Mouse (Mus musculus): ENCODE results near the gene Sdccag8. TPM values are rescaled to one million over a fixed set of nuclear protein-coding genes. Genes with fewer than 3 reads are reported as not detected.

Sdccag8 gene
- polyA plus RNA-seq, 1 experiment: 7.5 TPM

- Histone ChIP-seq H3K27ac (replicated peaks; ENCODE audit: low read depth, low read length) (no peak overlapping the region), H3K4me3 (ENCODE audit: insufficient read depth, low read depth, low read length) (no peak overlapping the region), H3K4me1 (ENCODE audit: control insufficient read depth, insufficient read depth, insufficient read length, low read length) (peaks cover 12% of the 10 kb centered on the region)
These were observed 7.5 kb downstream of the Sdccag8 start for GRCm38 (mm10) chr1:176821929-176822328.

DNA sequence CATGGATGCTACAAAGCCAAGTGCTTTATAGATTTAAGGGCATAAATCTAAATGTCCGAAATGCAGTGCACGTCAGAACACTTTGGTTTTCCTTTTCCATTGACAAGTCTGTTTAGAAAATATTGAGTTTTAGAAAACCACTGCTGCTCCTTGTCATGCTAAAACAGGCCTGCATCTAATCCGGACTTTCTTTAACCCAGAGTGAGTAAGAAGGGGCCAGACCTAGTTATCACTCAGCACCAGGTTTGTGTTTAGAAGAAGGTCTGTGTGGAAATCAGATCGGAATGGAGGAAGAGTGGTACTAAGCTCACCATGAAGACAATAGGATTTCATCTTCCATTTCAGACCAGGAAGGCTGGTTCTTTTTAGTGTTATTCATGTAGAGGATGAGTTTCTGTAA lies 8.5 kb downstream of the Sdccag8 start:
- no peak overlapping the region for H3K4me3 ChIP-seq (ENCODE audit: insufficient read depth, low read depth, low read length)
- no peak overlapping the region for H3K27ac ChIP-seq (replicated peaks; ENCODE audit: low read depth, low read length)
- H3K4me1 ChIP-seq (ENCODE audit: control insufficient read depth, insufficient read depth, insufficient read length, low read length): peaks cover 14% of the 10 kb centered on the region

DNA sequence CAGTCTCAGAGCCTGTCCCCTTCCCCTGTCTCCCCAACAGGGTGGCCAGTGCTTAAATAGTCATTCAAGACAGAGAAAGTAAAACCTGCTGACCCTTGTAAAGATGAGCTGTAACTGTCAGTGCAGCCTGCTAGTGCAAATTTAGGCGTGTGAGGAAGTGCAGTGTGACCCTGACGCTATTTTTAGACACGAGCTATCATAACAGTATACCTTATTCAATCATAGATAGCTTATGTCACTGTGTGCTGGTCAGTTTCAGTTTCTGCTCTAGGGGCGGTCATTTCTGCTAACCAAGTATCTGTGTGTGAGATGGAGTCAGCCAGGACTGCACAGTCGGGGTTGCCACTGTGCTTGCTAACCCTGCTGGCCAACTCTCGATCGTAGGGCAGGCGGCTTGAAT lies 9.4 kb downstream of the Sdccag8 start:
- peak overlapping the region; percentile 27; the same call in 1 of the 2 replicates for H3K27ac ChIP-seq (replicated peaks; ENCODE audit: low read depth, low read length)
- H3K4me1 ChIP-seq (ENCODE audit: control insufficient read depth, insufficient read depth, insufficient read length, low read length): peaks cover 12% of the 10 kb centered on the region
- no peak overlapping the region for H3K4me3 ChIP-seq (ENCODE audit: insufficient read depth, low read depth, low read length)

DNA sequence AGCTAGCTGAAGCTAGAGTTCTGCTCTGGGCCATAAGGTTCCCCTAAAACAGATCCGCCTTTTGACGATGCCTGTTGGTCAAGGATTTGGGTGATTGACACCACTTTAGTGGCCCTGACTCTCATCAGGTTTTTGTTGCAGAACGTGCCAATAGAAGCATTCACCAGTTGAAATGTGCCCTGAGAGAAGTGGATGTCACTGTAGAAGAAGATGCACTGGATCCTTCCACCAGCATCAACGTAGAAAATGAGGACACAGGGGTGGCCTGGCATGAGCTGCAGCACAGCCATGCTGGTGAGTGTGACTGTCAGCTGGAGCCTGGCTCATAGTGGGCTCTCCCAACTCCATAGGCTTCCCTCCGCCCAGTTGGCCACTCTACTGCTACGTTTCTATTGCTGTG lies 10.2 kb downstream of the Sdccag8 start:
- H3K4me3 ChIP-seq (ENCODE audit: insufficient read depth, low read depth, low read length): no peak overlapping the region
- no peak overlapping the region for H3K27ac ChIP-seq (replicated peaks; ENCODE audit: low read depth, low read length)
- H3K4me1 ChIP-seq (ENCODE audit: control insufficient read depth, insufficient read depth, insufficient read length, low read length): peaks cover 12% of the 10 kb centered on the region

GRCm38 (mm10) chr1:176825084-176825483 lies 10.6 kb downstream of the Sdccag8 start:
- Histone ChIP-seq H3K4me1 (ENCODE audit: control insufficient read depth, insufficient read depth, insufficient read length, low read length) (peaks cover 12% of the 10 kb centered on the region), H3K4me3 (ENCODE audit: insufficient read depth, low read depth, low read length) (no peak overlapping the region), H3K27ac (replicated peaks; ENCODE audit: low read depth, low read length) (no peak overlapping the region)

DNA sequence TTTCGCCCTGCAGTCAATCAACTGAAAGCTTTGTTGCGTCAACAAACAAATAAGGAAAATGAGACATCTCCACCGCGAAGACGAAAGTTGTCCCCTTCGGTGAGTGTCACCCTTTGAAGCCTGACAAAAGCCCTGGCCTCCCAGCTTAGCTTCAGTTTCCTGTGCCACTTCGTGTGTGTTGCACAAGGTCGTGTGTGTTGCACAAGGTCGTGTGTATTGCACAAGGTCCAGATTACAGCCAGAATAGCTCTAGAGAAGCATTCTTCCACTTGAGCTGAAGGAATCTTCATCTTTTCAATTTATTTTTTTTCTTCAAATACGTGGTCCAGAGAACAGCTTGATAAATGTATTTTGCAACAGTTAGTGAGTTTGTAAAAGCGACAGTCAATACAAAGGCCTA lies 11.7 kb downstream of the Sdccag8 start:
- H3K27ac ChIP-seq (replicated peaks; ENCODE audit: low read depth, low read length): peak overlapping the region; percentile 90
- peaks cover 12% of the 10 kb centered on the region for H3K4me1 ChIP-seq (ENCODE audit: control insufficient read depth, insufficient read depth, insufficient read length, low read length)
- H3K4me3 ChIP-seq (ENCODE audit: insufficient read depth, low read depth, low read length): no peak overlapping the region

DNA sequence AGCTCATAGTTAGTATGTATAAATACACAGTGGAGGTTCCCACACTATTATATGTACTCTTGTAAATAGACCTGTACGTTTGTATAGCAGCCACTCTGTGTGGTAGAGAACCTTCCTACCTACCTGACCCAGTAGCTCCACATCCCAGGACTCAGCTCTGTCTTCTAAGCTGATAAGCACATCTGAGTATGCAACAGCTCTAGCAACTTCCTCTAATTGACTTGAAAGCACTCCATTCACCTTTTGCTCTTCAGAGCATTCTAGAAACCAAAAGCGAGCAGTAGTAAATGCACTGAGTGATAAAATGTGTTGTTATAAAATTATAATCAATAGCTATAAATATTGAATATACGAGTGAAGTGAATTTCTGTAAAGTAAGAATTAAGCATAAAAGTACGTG lies 12.5 kb downstream of the Sdccag8 start:
- H3K4me1 ChIP-seq (ENCODE audit: control insufficient read depth, insufficient read depth, insufficient read length, low read length): peaks cover 12% of the 10 kb centered on the region
- H3K4me3 ChIP-seq (ENCODE audit: insufficient read depth, low read depth, low read length): no peak overlapping the region
- peak overlapping the region; percentile 78 for H3K27ac ChIP-seq (replicated peaks; ENCODE audit: low read depth, low read length)

- Histone ChIP-seq H3K4me1 (ENCODE audit: control insufficient read depth, insufficient read depth, insufficient read length, low read length) (peaks cover 12% of the 10 kb centered on the region), H3K4me3 (ENCODE audit: insufficient read depth, low read depth, low read length) (no peak overlapping the region), H3K27ac (replicated peaks; ENCODE audit: low read depth, low read length) (peak overlapping the region; percentile 78)
These were observed 12.9 kb downstream of the Sdccag8 start for GRCm38 (mm10) chr1:176827365-176827764.

GRCm38 (mm10) chr1:176827945-176828485 lies 13.6 kb downstream of the Sdccag8 start:
- Histone ChIP-seq H3K4me1 (ENCODE audit: control insufficient read depth, insufficient read depth, insufficient read length, low read length) (peaks cover 12% of the 10 kb centered on the region), H3K4me3 (ENCODE audit: insufficient read depth, low read depth, low read length) (no peak overlapping the region), H3K27ac (replicated peaks; ENCODE audit: low read depth, low read length) (peak overlapping the region; percentile 78)

DNA sequence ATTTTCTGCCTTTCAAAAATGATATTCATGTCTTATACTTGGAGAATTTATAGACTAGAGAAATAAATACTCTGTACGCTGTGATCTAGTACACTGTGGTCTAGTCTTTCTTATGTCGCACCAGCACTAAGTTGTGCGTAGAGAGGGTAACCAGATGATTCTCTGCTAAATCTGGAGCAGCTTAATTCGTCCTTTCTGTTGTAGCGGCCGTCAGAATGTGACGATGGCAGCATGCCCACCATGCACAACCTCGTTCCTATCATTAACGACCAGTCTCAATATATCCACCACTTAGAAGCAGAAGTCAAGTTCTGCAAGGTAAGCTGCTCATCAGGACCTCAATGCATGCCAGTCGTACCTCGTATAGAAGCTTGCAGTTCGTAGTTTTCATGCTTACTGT lies 14.2 kb downstream of the Sdccag8 start:
- H3K4me1 ChIP-seq (ENCODE audit: control insufficient read depth, insufficient read depth, insufficient read length, low read length): peaks cover 12% of the 10 kb centered on the region
- H3K4me3 ChIP-seq (ENCODE audit: insufficient read depth, low read depth, low read length): no peak overlapping the region
- H3K27ac ChIP-seq (replicated peaks; ENCODE audit: low read depth, low read length): peak overlapping the region; percentile 3

DNA sequence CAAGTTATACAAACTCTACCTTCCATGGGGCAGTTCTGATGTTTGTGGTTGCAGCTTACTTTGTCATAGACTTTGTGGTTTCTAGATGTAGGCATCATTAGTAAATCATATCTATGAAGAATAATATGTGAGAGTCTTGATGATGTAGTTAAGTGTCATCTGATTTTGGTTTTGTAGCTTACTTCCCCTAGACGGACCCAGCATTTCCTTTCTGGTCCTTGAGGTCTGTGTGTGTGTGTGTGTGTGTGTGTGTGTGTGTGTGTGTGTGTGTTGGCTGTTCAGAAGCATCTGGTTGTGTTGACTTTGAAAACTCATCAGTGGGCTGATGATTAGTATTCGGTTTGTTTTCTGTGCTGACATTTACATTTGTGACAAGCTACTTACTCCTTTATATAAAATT lies 17.6 kb downstream of the Sdccag8 start:
- H3K4me1 ChIP-seq (ENCODE audit: control insufficient read depth, insufficient read depth, insufficient read length, low read length): peaks cover 10% of the 10 kb centered on the region; the same call in 1 of the 2 replicates
- no peak overlapping the region for H3K4me3 ChIP-seq (ENCODE audit: insufficient read depth, low read depth, low read length)
- H3K27ac ChIP-seq (replicated peaks; ENCODE audit: low read depth, low read length): no peak overlapping the region

DNA sequence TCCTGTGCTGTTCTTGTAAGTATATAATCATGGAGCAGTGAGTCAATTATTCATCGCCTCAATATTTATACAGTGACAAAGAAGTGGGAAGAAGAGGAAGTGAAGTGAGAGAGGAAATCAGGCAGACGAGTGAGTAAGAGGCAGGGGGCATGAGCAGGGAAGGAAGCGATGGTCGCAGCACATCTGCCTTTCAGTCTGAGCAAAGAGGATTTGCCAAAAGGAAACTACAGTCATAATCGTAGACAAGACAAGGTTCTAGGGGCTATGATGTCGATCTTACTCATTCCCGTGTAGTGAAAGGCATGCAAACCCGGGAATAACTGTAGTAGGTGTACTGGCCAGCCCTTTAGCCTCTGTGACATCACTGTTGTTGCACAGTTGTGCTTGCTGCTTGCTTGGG lies 18.1 kb downstream of the Sdccag8 start:
- H3K4me1 ChIP-seq (ENCODE audit: control insufficient read depth, insufficient read depth, insufficient read length, low read length): peaks cover 7% of the 10 kb centered on the region; the same call in 1 of the 2 replicates
- H3K27ac ChIP-seq (replicated peaks; ENCODE audit: low read depth, low read length): peak overlapping the region; percentile 21
- H3K4me3 ChIP-seq (ENCODE audit: insufficient read depth, low read depth, low read length): no peak overlapping the region

- no peak overlapping the region for H3K4me3 ChIP-seq (ENCODE audit: insufficient read depth, low read depth, low read length)
- H3K4me1 ChIP-seq (ENCODE audit: control insufficient read depth, insufficient read depth, insufficient read length, low read length): peaks cover 5% of the 10 kb centered on the region; the same call in 1 of the 2 replicates
- peak overlapping the region; percentile 72 for H3K27ac ChIP-seq (replicated peaks; ENCODE audit: low read depth, low read length)
These were observed 18.8 kb downstream of the Sdccag8 start for GRCm38 (mm10) chr1:176833257-176833656.

DNA sequence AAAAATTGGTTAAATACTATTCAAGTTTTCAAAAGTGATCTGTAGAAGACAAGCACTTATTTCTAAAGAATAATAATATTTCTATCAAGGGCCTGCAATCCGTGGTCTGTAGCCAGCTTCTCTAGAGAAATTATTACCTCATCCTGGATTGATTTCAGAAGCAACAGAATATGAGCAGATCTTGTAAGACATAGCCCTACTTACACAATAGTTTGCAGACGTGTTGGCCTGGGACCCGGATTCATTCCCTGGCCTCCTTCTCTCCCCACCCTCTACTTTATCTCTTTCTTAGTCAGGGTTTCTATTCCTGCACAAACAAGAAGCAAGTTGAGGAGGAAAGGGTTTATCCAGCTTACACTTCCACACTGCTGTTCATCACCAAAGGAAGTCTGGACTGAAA lies 19.5 kb downstream of the Sdccag8 start:
- Histone ChIP-seq H3K27ac (replicated peaks; ENCODE audit: low read depth, low read length) (peak overlapping the region; percentile 69; the same call in 1 of the 2 replicates), H3K4me3 (ENCODE audit: insufficient read depth, low read depth, low read length) (peak overlapping the region; percentile 14; the same call in 1 of the 2 replicates)

GRCm38 (mm10) chr1:176834880-176835279 lies 20.4 kb downstream of the Sdccag8 start:
- Histone ChIP-seq H3K27ac (replicated peaks; ENCODE audit: low read depth, low read length) (peak overlapping the region; percentile 69), H3K4me3 (ENCODE audit: insufficient read depth, low read depth, low read length) (peak overlapping the region; percentile 54), H3K4me1 (ENCODE audit: control insufficient read depth, insufficient read depth, insufficient read length, low read length) (peaks cover 3% of the 10 kb centered on the region; the same call in 1 of the 2 replicates)

More for the DNA sequence above, 19.5 kb downstream of the Sdccag8 start:
- H3K4me1 ChIP-seq (ENCODE audit: control insufficient read depth, insufficient read depth, insufficient read length, low read length): peaks cover 3% of the 10 kb centered on the region; the same call in 1 of the 2 replicates

GRCm38 (mm10) chr1:176835501-176836294 lies 21.2 kb downstream of the Sdccag8 start:
- Histone ChIP-seq H3K4me1 (ENCODE audit: control insufficient read depth, insufficient read depth, insufficient read length, low read length) (peaks cover 3% of the 10 kb centered on the region; the same call in 1 of the 2 replicates), H3K27ac (replicated peaks; ENCODE audit: low read depth, low read length) (peak overlapping the region; percentile 30), H3K4me3 (ENCODE audit: insufficient read depth, low read depth, low read length) (peak overlapping the region; percentile 54)

Measured in brown adipose tissue, adult 24 weeks (tissue).